Mouse (Mus musculus): ENCODE measurements around the gene Mamdc4.

Mamdc4 gene

GRCm38 (mm10) chr2:25582466-25583119 lies 7.9 kb upstream of the Mamdc4 start:
- DNase-seq (ENCODE audit: extremely low spot score) = no peak

- no peak for DNase-seq (ENCODE audit: extremely low spot score)
Measured at GRCm38 (mm10) chr2:25581901-25582301, 7.3 kb upstream of the Mamdc4 start.

GRCm38 (mm10) chr2:25581294-25581864 lies 6.7 kb upstream of the Mamdc4 start, which contains the start of gene Ajm1:
Gene Ajm1, minus strand, starts transcription at chr2:25581757.
- DNase-seq (ENCODE audit: extremely low spot score) = peak; percentile 75

GRCm38 (mm10) chr2:25580621-25581101 lies 6.0 kb upstream of the Mamdc4 start:
- no peak for DNase-seq (ENCODE audit: extremely low spot score)

GRCm38 (mm10) chr2:25579737-25580460 lies 5.3 kb upstream of the Mamdc4 start:
- peak; percentile 48 for DNase-seq (ENCODE audit: extremely low spot score)

- DNase-seq (ENCODE audit: extremely low spot score) = peak; percentile 32
Measured at GRCm38 (mm10) chr2:25578796-25579736, 4.4 kb upstream of the Mamdc4 start.

GRCm38 (mm10) chr2:25577951-25578795 lies 3.5 kb upstream of the Mamdc4 start:
- DNase-seq (ENCODE audit: extremely low spot score) = peak; percentile 63

GRCm38 (mm10) chr2:25576965-25577891 lies 2.6 kb upstream of the Mamdc4 start:
- DNase-seq (ENCODE audit: extremely low spot score) = no peak

- no peak for DNase-seq (ENCODE audit: extremely low spot score)
Measured at GRCm38 (mm10) chr2:25576028-25576850, 1.6 kb upstream of the Mamdc4 start.

GRCm38 (mm10) chr2:25575432-25576027 lies 885 bp upstream of the Mamdc4 start:
- no peak for DNase-seq (ENCODE audit: extremely low spot score)

- DNase-seq (ENCODE audit: extremely low spot score) = no peak
Measured at GRCm38 (mm10) chr2:25574136-25574535, 509 bp downstream of the Mamdc4 start.

GRCm38 (mm10) chr2:25573068-25573467 lies 1.6 kb downstream of the Mamdc4 start:
- no peak for DNase-seq (ENCODE audit: extremely low spot score)

- no peak for DNase-seq (ENCODE audit: extremely low spot score)
Measured at GRCm38 (mm10) chr2:25571221-25571620, 3.4 kb downstream of the Mamdc4 start.

- no peak for DNase-seq (ENCODE audit: extremely low spot score)
Measured at GRCm38 (mm10) chr2:25569323-25569722, 5.3 kb downstream of the Mamdc4 start.

GRCm38 (mm10) chr2:25568473-25569019 lies 6.1 kb downstream of the Mamdc4 start:
- DNase-seq (ENCODE audit: extremely low spot score) = no peak

GRCm38 (mm10) chr2:25566558-25566957 lies 8.1 kb downstream of the Mamdc4 start:
- no peak for DNase-seq (ENCODE audit: extremely low spot score)

GRCm38 (mm10) chr2:25565741-25566140 lies 8.9 kb downstream of the Mamdc4 start:
- no peak for DNase-seq (ENCODE audit: extremely low spot score)

GRCm38 (mm10) chr2:25561946-25562345 lies 12.7 kb downstream of the Mamdc4 start:
- DNase-seq (ENCODE audit: extremely low spot score) = no peak
